Comparison of ENCODE assay signal across 9 mouse cellular contexts in the genomic region with DNA sequence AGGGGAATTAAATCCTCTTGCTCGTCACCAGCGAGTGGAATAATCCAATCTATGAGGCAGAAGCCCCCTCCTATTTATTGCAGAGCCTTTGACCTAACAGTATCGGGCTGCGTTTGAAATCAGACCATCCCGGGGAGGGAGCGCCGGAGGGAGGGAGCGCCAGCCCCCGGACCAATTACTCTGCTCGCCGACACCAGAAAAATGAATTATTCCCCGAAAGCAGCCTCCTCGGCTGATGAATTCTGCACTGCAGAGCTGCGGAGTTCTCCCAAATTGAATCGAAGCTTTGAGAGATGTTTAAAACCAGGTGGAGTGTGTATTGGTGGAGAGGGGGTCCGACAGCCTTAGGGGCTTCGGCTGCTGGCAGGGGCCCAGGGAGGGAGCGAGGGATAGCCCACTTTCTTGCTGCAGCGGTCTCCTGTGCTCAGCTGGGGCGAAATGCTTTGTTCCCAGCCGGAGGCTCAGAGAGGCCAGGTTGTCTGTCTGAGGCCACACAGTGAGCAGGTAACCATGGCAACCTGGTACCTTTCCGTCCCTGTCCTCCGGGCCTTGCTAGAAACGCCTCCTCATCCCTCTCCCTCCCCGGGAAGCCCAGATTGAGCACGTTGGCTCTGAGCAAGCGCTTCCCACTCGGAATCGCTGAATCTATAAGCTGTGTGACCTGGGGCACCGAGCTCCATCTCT. TPM values are rescaled to one million over a fixed set of nuclear protein-coding genes. Genes with fewer than 3 reads are reported as not detected.
DNase-seq lines count a peak whose midpoint lies in the region; ATAC-seq lines count a peak whose summit lies in the region.
"Had no signal": no experiment of that assay in that cellular context is flagged by ENCODE, and none has a peak within 500 bp of the region (broad histone marks: within the 10 kb centered on the region; RNA-seq: fewer than 3 reads in every experiment).

No protein-coding gene starts in this region.

- no peak overlapping the region for H3K27ac ChIP-seq in intestine, embryonic 15.5 days
- no peak overlapping the region for H3K27ac ChIP-seq in intestine, embryonic 16.5 days (ENCODE audit: low read length)
- no peak overlapping the region for H3K27ac ChIP-seq in forebrain, embryonic 10.5 days
- H3K27ac ChIP-seq: limb, embryonic 15.5 days had no signal

- H3K36me3 ChIP-seq in intestine, embryonic 15.5 days, result no peaks in the 10 kb centered on the region
- no peaks in the 10 kb centered on the region for H3K36me3 ChIP-seq in intestine, embryonic 16.5 days (ENCODE audit: control insufficient read depth, insufficient read depth, low read length)
- no peaks in the 10 kb centered on the region for H3K36me3 ChIP-seq in forebrain, embryonic 10.5 days (replicated peaks)
- H3K36me3 ChIP-seq: limb, embryonic 15.5 days had no signal

- intact Hi-C loops in left cerebral cortex, postnatal 36 days (cut with DNase I), result loop anchor here (2.0 to 5.0 kb wide), 2 partner anchors 43 to 113 kb away; partner anchors contain the start of gene Disp3

- peak; percentile 40 for DNase-seq in forebrain, embryonic 10.5 days (ENCODE audit: extremely low spot score, low spot score)
- peak; percentile 61 to 77 for DNase-seq in left cerebral cortex, postnatal 36 days (ENCODE audit: low spot score in 2 of 2)
- peak; percentile 68 to 72 for DNase-seq in right cerebral cortex, adult 2 months (ENCODE audit: low spot score in 2 of 2)
- no peak for DNase-seq in spleen, postnatal 14 days (ENCODE audit: low spot score in 2 of 2)
- no peak for DNase-seq in lung, postnatal 36 days
- DNase-seq in kidney, postnatal 36 days, result no peak

- no peak overlapping the region for H3K9ac ChIP-seq in intestine, embryonic 15.5 days
- no peak overlapping the region for H3K9ac ChIP-seq in intestine, embryonic 16.5 days (ENCODE audit: low read depth, low read length)
- H3K9ac ChIP-seq: limb, embryonic 15.5 days had no signal

- H3K4me3 ChIP-seq in intestine, embryonic 15.5 days (replicated peaks), result no peak overlapping the region
- H3K4me3 ChIP-seq in intestine, embryonic 16.5 days (ENCODE audit: low read length), result no peak overlapping the region
- H3K4me3 ChIP-seq in forebrain, embryonic 10.5 days, result peak overlapping the region; percentile 27
- H3K4me3 ChIP-seq: limb, embryonic 15.5 days had no signal

- H3K9me3 ChIP-seq in intestine, embryonic 15.5 days, result no peaks in the 10 kb centered on the region
- H3K9me3 ChIP-seq in intestine, embryonic 16.5 days (ENCODE audit: control insufficient read depth, low read length), result no peaks in the 10 kb centered on the region
- H3K9me3 ChIP-seq in forebrain, embryonic 10.5 days, result no peaks in the 10 kb centered on the region
- H3K9me3 ChIP-seq: limb, embryonic 15.5 days had no signal

- H3K4me2 ChIP-seq in intestine, embryonic 15.5 days (replicated peaks), result 0 out of 2 replicates have a peak overlapping the region, but pooled peaks have one; percentile 11
- no peak overlapping the region for H3K4me2 ChIP-seq in intestine, embryonic 16.5 days (ENCODE audit: low read depth, low read length)
- H3K4me2 ChIP-seq: limb, embryonic 15.5 days had no signal

- peaks cover 69% of the 10 kb centered on the region for H3K27me3 ChIP-seq in intestine, embryonic 15.5 days (replicated peaks)
- H3K27me3 ChIP-seq in intestine, embryonic 16.5 days (replicated peaks; ENCODE audit: control insufficient read depth, insufficient read depth, low read length), result peaks cover 71% of the 10 kb centered on the region
- peaks cover 99% of the 10 kb centered on the region for H3K27me3 ChIP-seq in forebrain, embryonic 10.5 days (ENCODE audit: poor library complexity, severe bottlenecking)

- no peaks in the 10 kb centered on the region for H3K4me1 ChIP-seq in intestine, embryonic 15.5 days (replicated peaks)
- no peaks in the 10 kb centered on the region for H3K4me1 ChIP-seq in intestine, embryonic 16.5 days (ENCODE audit: control insufficient read depth, insufficient read depth, low read length)
- peaks cover 37% of the 10 kb centered on the region for H3K4me1 ChIP-seq in forebrain, embryonic 10.5 days

- WGBS in intestine, embryonic 15.5 days, result 2% methylated on average over 30 of the region's 30 CpGs
- 3% methylated on average over 30 of the region's 30 CpGs for WGBS in intestine, embryonic 16.5 days
- under 1% methylated on average over 30 of the region's 30 CpGs for WGBS in forebrain, embryonic 10.5 days

- no peak for ATAC-seq in intestine, embryonic 15.5 days
- no peak for ATAC-seq in intestine, embryonic 16.5 days

RNA-seq across cellular contexts. Expression of gene Fbxo2, which starts 13.5 kb away (rescaled TPM):
- polyA plus RNA-seq in intestine, embryonic 15.5 days (2015; fragmentation: Nextera tagmentation; extraction: Ambion mirVana), result 0.51 and 0.58 TPM in 2 replicates
- polyA plus RNA-seq in intestine, embryonic 16.5 days (2015; fragmentation: Nextera tagmentation; extraction: Ambion mirVana), result 0.34 and 0.64 TPM in 2 replicates
- polyA plus RNA-seq in forebrain, embryonic 10.5 days (2016; fragmentation: Nextera tagmentation; extraction: Ambion mirVana), result 0.97 and 1.4 TPM in 2 replicates
- 100 to 1,000 TPM in 1 of 2 experiments, 10 to 100 TPM in 1; 96.6 to 113 TPM for total RNA-seq in left cerebral cortex, postnatal 36 days (2021)

RNA-seq across cellular contexts. Expression of gene Fbxo44, which starts 13.7 kb away (rescaled TPM):
- 6.8 and 7.2 TPM in 2 replicates for polyA plus RNA-seq in intestine, embryonic 15.5 days (2015; fragmentation: Nextera tagmentation; extraction: Ambion mirVana)
- 6.8 and 7.3 TPM in 2 replicates for polyA plus RNA-seq in intestine, embryonic 16.5 days (2015; fragmentation: Nextera tagmentation; extraction: Ambion mirVana)
- polyA plus RNA-seq in forebrain, embryonic 10.5 days (2016; fragmentation: Nextera tagmentation; extraction: Ambion mirVana), result 33.4 and 34.4 TPM in 2 replicates
- total RNA-seq in left cerebral cortex, postnatal 36 days (2021), result 100 to 1,000 TPM; 143 to 156 TPM

RNA-seq across cellular contexts. Expression of gene Fbxo6, which starts 22.0 kb away (rescaled TPM):
- 16.0 and 17.9 TPM in 2 replicates for polyA plus RNA-seq in intestine, embryonic 15.5 days (2015; fragmentation: Nextera tagmentation; extraction: Ambion mirVana)
- 22.7 and 23.8 TPM in 2 replicates for polyA plus RNA-seq in intestine, embryonic 16.5 days (2015; fragmentation: Nextera tagmentation; extraction: Ambion mirVana)
- polyA plus RNA-seq in forebrain, embryonic 10.5 days (2016; fragmentation: Nextera tagmentation; extraction: Ambion mirVana), result 8.4 and 10.4 TPM in 2 replicates
- total RNA-seq in left cerebral cortex, postnatal 36 days (2021), result 10 to 100 TPM; 26.8 to 33.5 TPM

RNA-seq across cellular contexts. Expression of gene Draxin, which starts 43.5 kb away (rescaled TPM):
- polyA plus RNA-seq in intestine, embryonic 15.5 days (2015; fragmentation: Nextera tagmentation; extraction: Ambion mirVana), result 0.15 and 0.24 TPM in 2 replicates
- polyA plus RNA-seq in intestine, embryonic 16.5 days (2015; fragmentation: Nextera tagmentation; extraction: Ambion mirVana), result 0.06 and 0.07 TPM in 2 replicates
- polyA plus RNA-seq in forebrain, embryonic 10.5 days (2016; fragmentation: Nextera tagmentation; extraction: Ambion mirVana), result 1.6 and 2.2 TPM in 2 replicates
- total RNA-seq in left cerebral cortex, postnatal 36 days (2021), result under 1 TPM; 0.43 to 0.47 TPM

RNA-seq across cellular contexts. Expression of gene Mad2l2, which starts 43.8 kb away (rescaled TPM):
- polyA plus RNA-seq in intestine, embryonic 15.5 days (2015; fragmentation: Nextera tagmentation; extraction: Ambion mirVana), result 32.9 and 33.9 TPM in 2 replicates
- 29.3 and 30.1 TPM in 2 replicates for polyA plus RNA-seq in intestine, embryonic 16.5 days (2015; fragmentation: Nextera tagmentation; extraction: Ambion mirVana)
- polyA plus RNA-seq in forebrain, embryonic 10.5 days (2016; fragmentation: Nextera tagmentation; extraction: Ambion mirVana), result 61.8 and 64.5 TPM in 2 replicates
- 10 to 100 TPM; 14.7 to 15.2 TPM for total RNA-seq in left cerebral cortex, postnatal 36 days (2021)

Comparison
In these comparisons a context has a peak if more than half of its experiments do, and no peak if none do; other contexts are left out.
1. DNase-seq: peak in forebrain, embryonic 10.5 days (single experiment), left cerebral cortex, postnatal 36 days (2 of 2) and right cerebral cortex, adult 2 months (2 of 2); none in spleen, postnatal 14 days (0 of 2), lung, postnatal 36 days (single experiment) and kidney, postnatal 36 days (0 of 2).